Mouse (Mus musculus): Measurements from ENCODE around the gene Sln. TPM values are rescaled to one million over a fixed set of nuclear protein-coding genes. Genes with fewer than 3 reads are reported as not detected.

The Sln gene
- polyA plus RNA-seq, 1 experiment = 84.0 TPM

- WGBS = 68% methylated on average over 7 of the region's 7 CpGs
- no peaks in the 10 kb centered on the region for H3K4me1 ChIP-seq (ENCODE audit: control insufficient read depth, insufficient read depth, low read length)
- TF ChIP-seq CTCF (IDR thresholded peaks at IDR 0.05; ENCODE audit: insufficient read depth, low read length) (no peak), POLR2A (IDR thresholded peaks at IDR 0.05; ENCODE audit: borderline replicate concordance, extremely low read depth, low read depth, low read length) (no peak)
- no peak overlapping the region for H3K4me3 ChIP-seq (replicated peaks; ENCODE audit: extremely low read depth, low read depth, low read length)
- DNase-seq = no peak
These were observed 45.9 kb downstream of the Sln start for GRCm38 (mm10) chr9:53895827-53896226.

GRCm38 (mm10) chr9:53899836-53900235, 49.9 kb downstream of the Sln start:
- 74% methylated on average over 6 of the region's 6 CpGs for WGBS
- no peak for TF ChIP-seq POLR2A (IDR thresholded peaks at IDR 0.05; ENCODE audit: borderline replicate concordance, extremely low read depth, low read depth, low read length)
- TF ChIP-seq CTCF (IDR thresholded peaks at IDR 0.05; ENCODE audit: insufficient read depth, low read length) = no peak
- H3K4me1 ChIP-seq (ENCODE audit: control insufficient read depth, insufficient read depth, low read length) = no peaks in the 10 kb centered on the region
- no peak for DNase-seq
- H3K4me3 ChIP-seq (replicated peaks; ENCODE audit: extremely low read depth, low read depth, low read length) = no peak overlapping the region

- no peaks in the 10 kb centered on the region for H3K4me1 ChIP-seq (ENCODE audit: control insufficient read depth, insufficient read depth, low read length)
- no peak overlapping the region for H3K4me3 ChIP-seq (replicated peaks; ENCODE audit: extremely low read depth, low read depth, low read length)
- TF ChIP-seq CTCF (IDR thresholded peaks at IDR 0.05; ENCODE audit: insufficient read depth, low read length) = no peak
- no peak for TF ChIP-seq POLR2A (IDR thresholded peaks at IDR 0.05; ENCODE audit: borderline replicate concordance, extremely low read depth, low read depth, low read length)
- WGBS = 84% methylated on average over 7 of the region's 7 CpGs
- DNase-seq = no peak
These were observed 53.4 kb downstream of the Sln start for GRCm38 (mm10) chr9:53903215-53903842.

Other genes with a start within 250 kb of the Sln start
- gene Acat1, start 239.8 kb upstream of the Sln start, polyA plus RNA-seq (2012; rRNA removed) = 15.9 and 22.9 TPM in 2 replicates
- 4.5 and 4.7 TPM in 2 replicates for gene Cul5, start 180.2 kb upstream of the Sln start, polyA plus RNA-seq (2012; rRNA removed)
- gene Rab39, start 143.9 kb upstream of the Sln start, polyA plus RNA-seq (2012; rRNA removed) = 0.21 and 0.24 TPM in 2 replicates
- gene Slc35f2, start 78.6 kb upstream of the Sln start, polyA plus RNA-seq (2012; rRNA removed) = 0.19 and 0.65 TPM in 2 replicates
- gene Elmod1, start 125.1 kb downstream of the Sln start, polyA plus RNA-seq (2012; rRNA removed) = 1.7 and 2.6 TPM in 2 replicates
- gene Tnfaip8l3, start 218.2 kb downstream of the Sln start, polyA plus RNA-seq (2012; rRNA removed) = 1.0 and 1.3 TPM in 2 replicates

Measured in lung, adult 2 months (tissue).